Mouse (Mus musculus): ENCODE measurements around the gene Bhlhe41.

Bhlhe41 gene

DNA sequence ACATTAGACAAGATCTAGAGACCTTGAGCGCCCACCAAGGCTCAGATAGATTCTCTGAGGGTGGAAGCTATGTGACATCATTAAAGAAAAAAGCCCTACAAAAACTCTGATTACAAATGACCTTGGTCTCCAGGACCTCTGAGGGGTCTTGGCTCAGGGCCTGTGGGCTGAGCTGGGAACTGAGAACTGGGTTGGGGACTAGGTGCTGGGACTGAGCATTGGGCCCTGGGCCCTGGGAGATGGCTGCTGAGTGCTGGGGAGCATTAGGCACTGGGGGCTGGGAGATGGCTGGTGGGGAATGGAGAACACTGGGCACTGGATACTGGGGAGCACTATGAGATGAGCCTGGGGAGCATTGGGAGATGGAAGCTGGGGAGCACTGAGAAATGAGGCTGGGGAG lies 19.3 kb downstream of the Bhlhe41 start:
- no peak for DNase-seq (ENCODE audit: low read depth, low spot score)

DNA sequence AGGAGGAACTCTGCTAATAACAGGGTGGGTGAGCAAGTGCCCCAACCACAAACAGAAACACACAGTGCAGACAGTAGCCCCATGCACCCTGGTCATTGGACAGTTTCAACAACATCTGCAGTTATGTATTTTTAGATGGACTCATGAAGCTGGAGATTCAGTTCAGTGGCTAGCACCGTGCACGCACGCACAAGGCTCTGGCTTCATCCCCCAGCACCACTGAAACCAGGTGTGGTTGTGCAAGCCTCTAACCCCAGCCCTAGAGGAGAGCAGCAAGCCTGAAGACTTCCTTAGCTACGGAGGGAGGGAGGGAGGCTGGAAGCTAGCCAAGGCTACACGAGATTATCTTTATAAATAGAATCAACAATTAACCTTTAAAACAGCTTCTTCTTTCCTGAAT lies 19.7 kb downstream of the Bhlhe41 start:
- DNase-seq (ENCODE audit: low read depth, low spot score), result no peak

DNA sequence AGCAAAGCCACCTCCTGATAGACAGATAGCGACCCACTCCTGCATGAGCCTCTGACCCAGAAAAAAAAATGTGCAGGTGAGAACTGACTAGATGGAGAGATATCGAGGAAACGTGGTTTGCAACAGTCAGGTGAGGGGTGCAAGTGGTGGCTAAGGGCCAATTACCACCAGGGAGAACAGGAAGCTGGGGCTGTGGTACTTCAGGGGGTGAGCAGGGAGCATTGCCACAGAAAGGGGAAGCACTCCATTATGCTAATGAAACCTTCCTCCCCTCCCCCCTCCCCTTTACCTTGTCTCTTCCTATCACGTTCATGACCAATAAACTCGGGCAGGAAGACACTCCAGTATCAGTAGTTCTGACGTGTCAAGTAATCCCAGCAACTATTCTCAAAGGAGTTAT lies 30.0 kb downstream of the Bhlhe41 start:
- no peak for DNase-seq (ENCODE audit: low read depth, low spot score)

DNA sequence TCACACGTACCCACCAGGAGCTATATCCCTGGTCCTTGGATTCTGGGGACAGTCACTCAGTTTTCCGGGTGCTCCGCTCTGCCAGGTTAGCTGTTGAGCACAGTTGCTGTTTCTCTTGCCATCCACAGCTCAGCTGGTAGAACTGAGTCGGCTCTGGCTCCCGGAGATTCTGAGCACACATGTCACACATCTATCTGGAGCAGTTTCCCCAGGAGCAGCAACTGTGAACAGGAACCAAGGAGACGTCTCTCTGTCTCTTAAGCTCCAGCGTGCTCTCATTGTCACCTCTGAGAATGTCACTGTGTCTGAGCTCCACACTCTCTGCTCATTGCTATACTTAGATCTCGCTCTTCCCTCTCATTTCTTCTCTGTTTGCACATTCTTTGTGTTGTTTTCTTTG lies 32.4 kb downstream of the Bhlhe41 start:
- no peak for DNase-seq (ENCODE audit: low read depth, low spot score)

DNA sequence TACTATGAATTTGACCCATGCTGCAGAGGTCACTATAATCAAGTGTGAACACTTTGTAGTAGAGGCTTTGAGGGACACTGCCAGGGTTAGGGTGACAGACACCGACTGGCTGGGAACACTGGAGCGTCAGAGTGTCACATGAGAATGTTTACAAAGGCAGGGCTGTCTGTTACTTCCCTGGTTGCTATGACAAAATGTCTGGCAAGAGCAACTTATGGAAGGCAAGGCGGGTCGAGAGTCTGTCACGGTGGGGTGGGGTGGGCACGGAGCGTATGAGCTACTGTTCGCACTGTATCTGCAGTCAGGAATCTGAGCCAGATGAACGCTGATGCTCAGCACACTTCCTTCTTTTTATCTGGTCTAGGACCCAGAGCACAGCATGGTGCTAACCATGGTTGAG lies 34.7 kb downstream of the Bhlhe41 start:
- no peak for DNase-seq (ENCODE audit: low read depth, low spot score)

DNA sequence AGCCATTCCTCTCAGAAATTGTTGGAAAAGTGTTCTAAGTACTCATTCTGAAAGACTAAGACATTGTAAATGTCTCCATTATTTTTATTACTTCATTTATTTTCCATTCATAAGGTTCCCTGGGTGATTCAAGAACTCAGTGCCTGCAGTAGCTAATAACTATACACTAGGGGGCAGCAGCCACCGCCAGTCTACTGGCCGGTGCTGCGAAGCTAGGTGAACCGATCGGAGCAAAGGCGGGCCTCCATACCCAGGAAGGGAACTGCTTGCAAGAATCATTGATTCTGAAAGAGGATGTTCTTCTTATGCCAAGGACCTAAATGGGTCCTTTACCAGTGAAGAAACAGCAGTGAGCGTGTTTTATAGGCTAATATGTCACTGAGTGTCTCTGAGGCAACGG lies 35.2 kb downstream of the Bhlhe41 start:
- DNase-seq (ENCODE audit: low read depth, low spot score), result no peak

DNA sequence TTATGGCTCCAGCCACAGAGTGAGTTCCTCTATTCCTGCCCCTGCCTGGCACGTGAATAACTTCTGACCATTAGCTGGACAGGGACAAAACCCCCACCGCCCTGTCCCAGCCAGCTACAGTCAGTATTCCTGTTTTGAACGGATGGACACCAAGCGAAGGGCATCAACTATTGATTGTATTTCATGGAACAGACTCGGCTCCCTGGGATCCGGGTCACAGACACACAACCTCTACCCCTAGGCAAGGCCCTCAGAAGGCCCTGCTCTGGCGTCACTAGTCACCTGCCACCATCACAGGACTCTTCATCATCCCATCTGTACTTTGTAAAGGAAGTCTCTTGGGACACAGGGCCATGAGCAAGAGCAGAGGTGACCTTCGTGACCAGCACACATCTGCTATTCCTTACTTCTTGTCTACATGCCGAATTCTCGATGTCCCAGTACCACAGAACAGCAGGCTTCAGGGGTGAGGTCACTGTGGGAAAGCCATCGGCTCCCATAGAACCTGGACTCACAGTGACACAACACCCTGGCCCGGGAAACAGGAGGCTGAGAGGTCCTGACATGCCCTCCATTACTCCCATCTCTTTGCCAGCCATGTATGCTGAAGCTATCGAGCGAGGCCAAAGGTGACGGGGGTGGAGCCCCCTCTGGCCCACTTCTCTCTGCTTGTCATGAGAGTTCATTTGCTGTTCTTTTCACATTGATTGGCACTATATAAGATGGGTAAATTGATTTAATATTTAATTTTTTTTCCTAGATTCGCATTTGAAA lies 36.1 kb downstream of the Bhlhe41 start:
- DNase-seq (ENCODE audit: low read depth, low spot score), result no peak

DNA sequence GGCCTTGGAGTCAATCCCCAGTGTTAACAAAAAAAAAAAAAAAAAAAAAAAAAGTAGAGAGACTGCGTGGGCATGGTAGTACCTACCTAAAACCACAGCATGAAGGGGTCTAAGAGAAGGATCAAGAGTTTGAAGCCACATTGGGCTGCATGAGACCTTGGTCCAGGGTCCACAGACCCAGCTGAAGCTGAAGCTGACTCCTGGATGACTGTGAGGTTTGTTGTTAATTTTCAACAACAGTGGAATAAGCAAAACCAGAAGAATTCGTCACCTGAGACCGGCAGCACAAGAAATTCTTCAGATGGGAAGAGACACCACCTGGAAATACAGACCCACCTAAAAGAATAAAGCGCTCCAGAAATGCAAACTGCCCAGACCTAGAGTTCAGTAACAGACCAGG lies 39.1 kb downstream of the Bhlhe41 start:
- DNase-seq (ENCODE audit: low read depth, low spot score), result no peak

DNA sequence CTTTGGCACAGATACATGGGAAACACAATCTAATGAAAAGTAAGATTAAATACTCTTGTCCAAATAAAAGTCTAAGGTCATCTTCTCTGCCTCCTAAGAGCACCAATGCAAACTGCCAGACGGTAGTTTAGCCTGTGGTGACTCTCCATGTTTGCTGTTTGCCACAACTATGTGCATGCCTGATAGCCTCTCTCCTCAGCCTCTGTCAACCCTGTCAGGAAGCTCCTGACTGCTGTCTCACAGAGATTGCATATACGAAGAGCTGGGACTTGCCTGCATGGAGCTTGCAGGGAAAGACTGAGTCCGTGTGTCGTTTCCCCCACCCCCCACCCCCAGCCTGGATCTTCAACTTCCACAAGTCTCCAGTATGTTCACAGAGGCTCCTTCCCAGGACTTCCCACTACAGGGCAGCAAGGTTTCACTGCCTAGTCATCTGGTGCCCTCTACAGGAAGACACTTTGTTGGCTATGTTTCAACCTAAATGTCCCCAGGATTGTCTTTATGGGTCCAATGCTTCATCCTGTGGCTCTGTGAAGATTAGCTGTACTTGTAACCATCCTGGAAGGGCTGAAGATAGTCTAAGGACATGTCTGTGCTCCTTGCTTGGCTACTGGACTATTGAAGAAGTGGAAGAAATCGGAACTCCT lies 41.6 kb downstream of the Bhlhe41 start:
- no peak for DNase-seq (ENCODE audit: low read depth, low spot score)

DNA sequence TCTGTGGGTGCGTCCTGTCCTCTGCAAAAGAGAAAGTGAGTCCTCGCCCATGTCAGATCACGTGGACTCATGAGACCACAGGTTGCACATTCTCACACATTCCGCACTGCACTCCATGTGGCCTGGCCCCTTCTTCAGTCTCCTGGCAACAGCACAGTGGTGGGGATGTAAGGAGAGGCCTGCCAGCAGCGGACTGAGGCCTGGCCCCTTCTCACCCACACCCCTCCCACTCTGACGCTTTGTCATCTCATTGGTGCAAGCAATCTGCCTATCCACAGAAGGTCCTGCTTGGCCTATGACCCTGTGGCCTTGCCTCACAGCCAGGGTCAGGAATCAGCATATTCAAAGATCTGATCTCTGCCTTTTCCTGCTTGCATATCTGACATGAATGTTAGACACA lies 42.3 kb downstream of the Bhlhe41 start:
- no peak for DNase-seq (ENCODE audit: low read depth, low spot score)

DNA sequence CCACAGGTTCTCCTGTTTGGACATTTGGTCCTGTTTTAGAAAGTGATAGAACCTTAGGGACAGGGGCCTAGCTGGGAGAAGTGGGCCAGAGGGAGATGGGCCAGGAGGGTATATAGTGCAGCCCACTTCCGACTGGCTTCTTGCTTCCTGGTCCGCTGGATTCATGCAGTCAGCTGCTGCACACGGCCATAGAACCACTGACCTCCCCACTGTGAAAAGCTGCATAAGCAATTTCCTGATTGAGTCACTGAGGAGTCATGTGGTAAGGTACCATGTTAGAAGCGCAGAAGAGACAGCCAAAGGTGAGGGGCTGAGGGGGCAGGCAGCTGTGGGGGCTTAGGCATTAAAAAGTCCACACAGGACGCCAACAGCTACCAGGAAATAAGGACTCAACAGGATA lies 43.1 kb downstream of the Bhlhe41 start:
- no peak for DNase-seq (ENCODE audit: low read depth, low spot score)

DNA sequence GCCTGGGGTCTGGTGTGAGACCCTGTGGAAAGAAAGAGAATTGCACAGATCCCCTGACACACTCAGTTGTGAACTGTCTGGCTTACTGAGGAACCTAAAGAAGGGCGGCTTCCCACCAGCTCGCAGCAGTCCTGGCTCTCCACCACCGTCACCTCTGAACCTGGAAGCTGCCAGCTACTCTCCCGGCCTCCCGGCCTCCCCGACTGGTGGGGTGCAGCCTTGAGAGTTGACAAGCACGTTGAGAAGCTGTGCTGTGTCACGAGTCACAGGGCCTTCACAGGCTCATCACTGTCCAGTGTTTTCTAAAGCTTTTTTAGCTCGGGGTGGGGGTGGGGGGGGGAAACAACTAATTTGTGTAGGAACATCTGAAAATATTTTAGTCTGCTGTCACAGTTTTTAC lies 46.2 kb downstream of the Bhlhe41 start:
- no peak for DNase-seq (ENCODE audit: low read depth, low spot score)

DNA sequence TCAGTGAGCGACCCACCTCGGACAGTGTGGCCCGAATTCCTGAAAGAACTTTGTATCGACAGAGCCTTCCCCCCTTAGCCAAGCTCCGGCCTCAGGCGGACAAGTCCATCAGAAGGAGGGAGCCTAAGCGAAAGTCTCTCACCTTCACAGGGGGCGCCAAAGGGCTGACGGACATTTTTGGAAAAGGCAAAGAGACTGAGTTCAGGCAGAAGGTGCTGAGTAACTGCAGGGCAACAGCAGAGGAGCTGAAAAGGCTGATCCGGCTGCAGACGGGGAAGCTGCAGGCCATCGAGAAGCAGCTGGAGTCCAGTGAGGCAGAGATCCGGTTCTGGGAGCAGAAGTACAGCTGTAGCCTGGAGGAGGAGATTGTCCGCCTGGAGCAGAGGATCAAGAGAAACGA lies 50.2 kb downstream of the Bhlhe41 start:
- DNase-seq (ENCODE audit: low read depth, low spot score), result no peak

DNA sequence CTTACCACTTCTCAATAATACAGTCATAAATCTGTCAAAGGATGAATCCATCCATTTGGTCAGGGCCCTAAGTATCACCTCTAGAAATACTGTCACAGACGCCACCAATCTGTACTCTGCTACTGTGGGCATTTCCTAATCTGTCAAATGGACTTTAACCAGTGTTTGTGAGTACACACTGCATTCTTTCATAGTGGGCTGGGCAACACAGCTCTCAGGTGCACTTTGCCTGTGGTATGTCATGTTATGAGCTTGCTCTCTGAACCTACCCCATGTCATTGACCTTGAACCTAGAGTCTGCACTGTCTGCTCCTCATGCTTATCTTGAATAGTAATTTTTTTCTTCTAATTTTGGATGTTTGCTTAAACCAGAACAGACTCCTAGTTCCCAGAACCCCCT lies 54.2 kb downstream of the Bhlhe41 start:
- DNase-seq (ENCODE audit: low read depth, low spot score), result no peak

DNA sequence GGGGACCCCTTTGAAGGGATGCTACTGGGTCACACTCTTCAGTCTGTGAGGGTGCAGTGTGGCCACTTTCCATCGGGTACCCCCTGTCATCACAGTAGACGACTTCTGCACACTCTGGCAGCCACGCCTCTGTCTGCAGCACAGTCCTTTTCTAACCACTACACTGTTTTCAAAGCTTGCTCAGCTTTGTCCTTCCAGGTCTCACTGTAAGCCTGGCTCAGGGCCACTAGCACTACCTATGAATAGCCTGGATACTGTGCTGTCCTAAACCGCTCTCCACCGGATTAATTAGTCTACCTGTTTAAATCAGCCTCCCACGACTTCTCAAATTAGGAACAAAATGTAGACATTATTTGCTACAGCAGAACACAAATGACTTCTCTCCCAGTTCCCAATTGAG lies 55.3 kb downstream of the Bhlhe41 start:
- DNase-seq (ENCODE audit: low read depth, low spot score), result no peak

DNA sequence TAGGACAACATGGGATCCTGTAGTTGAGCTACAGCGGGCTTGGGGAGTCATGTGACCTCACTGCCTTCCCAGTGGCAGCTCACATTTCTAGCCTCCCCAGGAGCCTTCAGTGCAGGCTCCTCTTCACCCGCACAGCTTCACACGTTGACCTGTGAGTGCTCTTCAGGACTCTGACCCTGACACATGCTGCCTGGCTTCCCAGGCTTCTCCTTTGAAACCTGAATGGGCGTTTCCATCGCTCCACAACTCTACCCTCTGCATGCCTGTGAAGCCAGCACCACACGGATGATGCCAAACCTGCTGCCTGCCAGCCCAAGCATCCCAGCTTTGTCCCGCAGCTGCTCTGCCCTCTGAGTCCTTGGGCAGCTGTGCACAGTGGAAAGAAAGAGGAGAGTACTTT lies 55.8 kb downstream of the Bhlhe41 start:
- no peak for DNase-seq (ENCODE audit: low read depth, low spot score)

Data from c-Kit-negative CD71-positive TER-119-positive erythroid progenitor cells, embryonic 14.5 days (primary cell).